Mouse (Mus musculus) brain, embryonic 14.5 days (tissue): ENCODE measurements around the gene Trp53rkb. TPM values are rescaled to one million over a fixed set of nuclear protein-coding genes. Genes with fewer than 3 reads are reported as not detected.
A peak's percentile ranks its signal among the peaks of the same experiment; 100 is the strongest.

Experiments used
- DNase-seq: peaks from one replicate; pipeline ENCODE4 v3.0.0-alpha.2; 2011; ENCODE audit warnings: low read depth
- CTCF ChIP-seq: fragments of 200-500 bp; IDR thresholded peaks from 2 replicates; pipeline ENCODE4 v1.5.1; 2012; ENCODE audit warnings: inconsistent platforms, mild to moderate bottlenecking, moderate library complexity, borderline replicate concordance; ENCODE audit not compliant: insufficient read depth, insufficient read length; ENCODE audit errors: extremely low read depth
- POLR2A ChIP-seq: fragments of 200-500 bp; IDR thresholded peaks from 2 replicates; pipeline ENCODE4 v1.6.1; 2012; ENCODE audit warnings: mild to moderate bottlenecking, inconsistent platforms, borderline replicate concordance; ENCODE audit not compliant: poor library complexity, insufficient read depth, insufficient read length, severe bottlenecking; ENCODE audit errors: extremely low read depth
- polyA plus RNA-seq: library from polyadenylated mRNA; depleted of rRNA; stranded (reverse); fragments of >200 nt; gene quantifications from 2 replicates; pipeline ENCODE4 v1.2.3, GENCODE M21; 2012

Gene Trp53rkb
- polyA plus RNA-seq, 1 experiment, result 10.1 TPM

- no peak for DNase-seq
- TF ChIP-seq CTCF, result no peak
- no peak for TF ChIP-seq POLR2A
These were observed 7.5 kb downstream of the Trp53rkb start for GRCm38 (mm10) chr2:166799615-166800472.

- no peak for DNase-seq
These were observed 8.1 kb downstream of the Trp53rkb start for GRCm38 (mm10) chr2:166800473-166800857.

GRCm38 (mm10) chr2:166801436-166801835 is 9.1 kb downstream of the Trp53rkb start:
- no peak for DNase-seq
- TF ChIP-seq CTCF, result no peak
- no peak for TF ChIP-seq POLR2A

More at GRCm38 (mm10) chr2:166800473-166800857, 8.1 kb downstream of the Trp53rkb start:
- TF ChIP-seq POLR2A, result no peak
- TF ChIP-seq CTCF, result no peak

GRCm38 (mm10) chr2:166803298-166803697 is 11.0 kb downstream of the Trp53rkb start:
- no peak for TF ChIP-seq CTCF
- no peak for TF ChIP-seq POLR2A
- DNase-seq, result no peak

GRCm38 (mm10) chr2:166805250-166806172 is 13.2 kb downstream of the Trp53rkb start, which contains the start of gene Arfgef2:
TSS of gene Arfgef2 (plus strand) at chr2:166805588.
- DNase-seq, result peak; percentile 87
- TF ChIP-seq CTCF (no peak), POLR2A (peak; percentile 59; the same call in 1 of the 2 replicates)

- DNase-seq, result no peak
- TF ChIP-seq CTCF, result no peak
- no peak for TF ChIP-seq POLR2A
These were observed 13.9 kb downstream of the Trp53rkb start for GRCm38 (mm10) chr2:166806173-166806705.

GRCm38 (mm10) chr2:166806813-166807212 is 14.5 kb downstream of the Trp53rkb start:
- no peak for DNase-seq
- TF ChIP-seq CTCF (no peak), POLR2A (no peak)

GRCm38 (mm10) chr2:166809499-166809898 is 17.2 kb downstream of the Trp53rkb start:
- TF ChIP-seq CTCF, result no peak
- no peak for TF ChIP-seq POLR2A
- DNase-seq, result no peak

GRCm38 (mm10) chr2:166810821-166811220 is 18.5 kb downstream of the Trp53rkb start:
- no peak for DNase-seq
- TF ChIP-seq CTCF (no peak), POLR2A (no peak)

- TF ChIP-seq CTCF, result no peak
- no peak for TF ChIP-seq POLR2A
- DNase-seq, result no peak
These were observed 26.3 kb downstream of the Trp53rkb start for GRCm38 (mm10) chr2:166818463-166819143.
